ENCODE assay signal across 14 mouse cellular contexts in genomic region chr6:72136543-72136942, GRCm38 (mm10).
"Had no signal": no experiment of that assay in that cellular context is flagged by ENCODE, and none has a peak within 500 bp of the region (broad histone marks: within the 10 kb centered on the region; RNA-seq: fewer than 3 reads in every experiment).

No protein-coding gene starts in this region.

- H3K9me3 ChIP-seq: limb, embryonic 13.5 days; lung, embryonic 15.5 days; megakaryocyte, embryonic 14.5 days; midbrain, embryonic 15.5 days had no signal

- H3K4me2 ChIP-seq: limb, embryonic 13.5 days; lung, embryonic 15.5 days; midbrain, embryonic 11.5 days; midbrain, embryonic 15.5 days had no signal

- H3K9ac ChIP-seq: limb, embryonic 13.5 days; lung, embryonic 15.5 days; midbrain, embryonic 15.5 days had no signal

- H3K27ac ChIP-seq: left cerebral cortex, adult 2 months; limb, embryonic 13.5 days; lung, embryonic 15.5 days; macrophage; midbrain, embryonic 15.5 days had no signal

- ATAC-seq: inflammation-experienced regulatory T-cells, adult 6 months; intestine, postnatal 0 days; midbrain, embryonic 15.5 days had no signal

- H3K4me1 ChIP-seq: lung, embryonic 15.5 days; midbrain, embryonic 15.5 days had no signal

- H3K27me3 ChIP-seq: limb, embryonic 13.5 days; lung, embryonic 15.5 days; midbrain, embryonic 15.5 days had no signal

- DNase-seq: kidney, adult 9 months; kidney, postnatal 14 days; lung, postnatal 14 days; right cerebral cortex, postnatal 14 days; thymus, postnatal 36 days had no signal

- H3K4me3 ChIP-seq: left cerebral cortex, adult 2 months; limb, embryonic 13.5 days; lung, embryonic 15.5 days; megakaryocyte, embryonic 14.5 days; midbrain, embryonic 15.5 days had no signal
